Mouse (Mus musculus) spleen, postnatal 36 days (tissue): ENCODE data around the gene Pofut1.

ENCODE experiments used
- DNase-seq, 2 experiments: peaks; one replicate each; pipeline ENCODE4 v3.0.0; 2022; ENCODE audit warnings: low spot score in 2 of 2, mixed read lengths in 1 of 2

Pofut1 gene

GRCm38 (mm10) chr2:153241250-153242014 is at the start of gene Pofut1, which contains the start of gene Plagl2:
TSS of gene Pofut1 (plus strand) at chr2:153241533.
TSS of gene Plagl2 (minus strand) at chr2:153241426.
- peak; percentile 92 for DNase-seq

GRCm38 (mm10) chr2:153194255-153194654 is 47.1 kb upstream of the Pofut1 start:
- DNase-seq, result no peak

DNA sequence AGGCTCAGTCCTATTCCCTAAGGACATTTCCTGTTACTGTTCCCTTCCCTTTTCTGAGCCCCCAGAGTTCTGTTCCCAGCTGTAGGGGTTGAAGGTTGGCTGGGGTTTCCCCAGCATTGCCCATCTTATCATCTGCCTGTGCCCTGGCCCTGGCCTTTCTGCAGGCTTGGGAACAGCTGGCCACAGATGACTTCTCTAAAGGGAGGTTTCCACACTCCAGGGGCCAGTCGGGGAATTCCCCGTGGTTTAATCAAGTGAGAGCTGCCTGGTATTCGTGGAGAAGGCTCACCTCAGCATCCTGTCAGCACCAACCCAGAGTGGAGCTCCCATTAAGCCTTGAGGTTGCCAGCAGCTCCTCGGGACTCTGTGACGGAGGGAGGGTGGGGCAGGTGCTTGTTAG is 42.8 kb upstream of the Pofut1 start:
- DNase-seq, result no peak

DNA sequence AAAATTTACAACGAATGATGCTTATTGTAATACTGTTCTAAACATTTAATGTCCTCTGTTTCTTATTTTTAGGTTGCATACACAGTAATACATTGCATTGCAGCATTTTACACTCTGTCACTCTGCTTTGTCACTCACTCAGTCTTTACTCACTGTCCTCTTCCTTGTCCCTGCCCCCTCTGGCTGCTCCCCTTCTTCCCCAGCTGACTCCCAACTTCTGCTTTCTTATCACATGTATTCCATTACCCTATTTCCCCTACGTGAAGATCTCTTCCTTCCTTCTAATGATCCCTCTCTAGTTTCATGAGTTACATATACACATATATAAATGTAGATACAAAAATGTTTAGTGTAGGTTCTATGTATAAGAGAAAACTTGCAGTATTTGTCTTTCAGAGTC is 42.2 kb upstream of the Pofut1 start:
- DNase-seq, result no peak

GRCm38 (mm10) chr2:153202766-153203165 is 38.6 kb upstream of the Pofut1 start:
- DNase-seq, result no peak

- no peak for DNase-seq
Observed at GRCm38 (mm10) chr2:153208149-153208548, 33.2 kb upstream of the Pofut1 start.

DNA sequence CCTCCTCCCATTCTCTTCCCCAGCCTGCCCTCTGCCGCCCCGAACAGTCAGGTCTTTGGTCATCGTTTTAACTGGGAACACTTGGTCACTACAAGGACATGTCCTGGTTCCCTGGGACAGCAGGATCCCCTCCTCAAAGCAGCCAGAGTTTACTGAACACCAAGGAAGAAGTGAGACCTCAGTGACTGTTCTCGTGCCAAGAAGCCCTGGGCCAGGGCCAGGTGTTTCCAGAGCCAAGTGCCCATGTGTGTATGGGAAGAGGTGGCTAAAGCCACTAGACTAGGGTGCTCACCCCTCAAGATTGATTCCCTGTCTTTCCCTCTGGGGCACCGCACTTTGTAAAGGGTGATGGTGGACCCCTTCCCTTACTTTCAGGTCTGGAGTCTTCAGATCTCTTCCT is 32.0 kb upstream of the Pofut1 start:
- DNase-seq, result no peak

DNA sequence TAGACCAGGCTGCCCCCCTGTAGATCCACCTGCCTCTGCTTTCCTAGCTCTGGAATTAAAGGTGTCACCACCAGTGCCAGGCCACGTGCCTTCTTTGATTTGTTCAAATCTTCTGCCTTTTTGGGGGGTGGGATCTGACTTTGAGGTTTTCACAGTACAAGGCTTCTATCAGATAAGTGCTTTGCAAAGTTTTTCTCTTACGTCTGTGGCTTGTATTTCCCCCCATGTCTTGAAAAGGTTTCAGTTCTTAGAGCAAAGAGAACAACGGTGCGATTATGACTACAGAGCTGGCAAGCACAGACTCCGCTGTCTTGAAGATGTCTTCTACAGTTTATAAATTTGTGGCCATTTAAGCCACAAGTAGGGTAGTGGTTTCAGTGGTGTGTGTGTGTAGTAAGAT is 29.9 kb upstream of the Pofut1 start:
- DNase-seq, result no peak

DNA sequence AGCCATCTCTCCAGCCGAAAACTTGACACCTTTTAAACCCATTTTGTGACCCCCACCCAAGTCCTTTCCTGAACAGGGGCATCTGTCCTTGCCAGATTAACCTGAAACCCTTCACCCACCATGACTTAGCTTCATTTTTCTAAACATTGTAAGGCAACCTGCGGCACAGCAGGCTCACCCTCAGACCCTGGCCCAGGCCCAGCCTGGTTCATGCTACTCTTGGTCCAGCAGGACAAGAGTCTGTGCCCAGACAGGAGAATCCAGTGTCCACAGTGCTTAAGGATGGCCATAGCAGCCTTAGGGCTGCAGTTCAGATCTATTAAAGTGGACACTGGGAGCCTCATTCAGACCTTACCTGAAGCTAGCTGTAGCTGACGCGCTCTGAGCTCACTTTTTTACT is 28.0 kb upstream of the Pofut1 start:
- DNase-seq, result no peak

DNA sequence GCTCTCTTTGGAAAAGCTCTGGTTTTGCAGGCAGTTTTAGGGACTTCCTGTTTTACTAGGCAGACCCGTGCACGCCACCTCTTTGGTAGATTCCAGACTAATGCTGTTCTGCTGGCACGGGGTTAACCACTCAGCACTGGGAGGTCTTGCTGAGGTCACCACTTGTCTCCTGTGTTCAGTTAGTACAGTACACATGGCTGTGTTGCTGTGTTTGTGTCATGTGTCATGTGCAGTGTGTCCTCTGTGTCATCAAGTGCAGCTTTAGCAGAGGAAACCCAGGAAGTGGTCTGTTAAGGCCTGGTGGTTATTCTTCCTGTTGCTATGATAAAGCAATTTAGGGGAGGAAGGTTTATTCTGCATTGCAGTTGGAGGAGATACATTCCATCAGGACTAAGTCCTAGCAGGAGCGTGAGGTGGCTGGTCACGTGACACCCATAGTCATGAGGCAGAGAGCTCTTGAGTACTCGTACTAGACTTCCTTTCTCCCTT is 26.5 kb upstream of the Pofut1 start:
- DNase-seq, result peak; percentile 28 to 29

DNA sequence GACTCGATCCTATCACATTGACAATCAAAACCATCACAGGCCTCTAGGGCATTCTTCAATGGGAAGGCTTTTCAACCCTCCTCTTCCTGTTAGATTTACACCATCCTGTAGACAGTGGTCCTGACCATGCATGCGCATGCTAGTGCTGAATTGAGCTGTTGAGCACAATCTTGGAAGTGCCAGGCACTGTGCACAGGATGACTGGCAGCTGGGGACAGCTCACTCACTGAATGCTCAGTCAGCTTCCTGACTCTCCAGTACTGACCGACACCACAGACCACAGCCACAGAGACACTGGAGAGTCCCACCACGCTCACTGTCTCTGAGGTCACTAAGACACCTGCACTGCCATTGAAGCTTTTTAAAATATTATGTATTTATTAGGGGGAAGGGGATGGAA is 25.9 kb upstream of the Pofut1 start:
- no peak for DNase-seq

DNA sequence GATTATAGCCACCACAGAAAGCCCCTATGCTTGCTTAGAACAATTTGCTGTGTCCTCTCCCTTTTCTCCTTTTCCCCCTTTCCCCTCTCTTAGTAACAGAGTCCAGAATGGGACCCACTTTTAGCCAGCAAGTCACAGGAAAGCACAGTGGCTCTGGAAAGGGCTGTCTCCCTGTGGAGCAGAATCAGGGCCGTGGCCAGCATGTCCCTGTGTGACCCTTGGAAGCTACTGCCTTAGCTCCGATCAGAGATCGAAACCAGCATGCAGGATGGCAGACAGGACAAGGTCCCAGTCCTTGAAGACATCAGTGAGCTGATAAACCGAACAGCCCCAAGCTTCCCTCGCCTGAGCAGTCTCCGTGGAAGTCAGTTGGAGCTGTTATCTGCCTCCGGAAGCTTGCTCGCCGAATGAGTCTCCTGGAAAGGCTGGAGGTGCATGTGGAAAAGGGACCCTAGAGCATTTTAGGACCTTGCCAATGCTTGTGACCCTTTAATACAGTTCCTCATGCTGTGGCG is 23.4 kb upstream of the Pofut1 start:
- DNase-seq, result no peak

- DNase-seq, result no peak
Observed at GRCm38 (mm10) chr2:153218516-153218915, 22.8 kb upstream of the Pofut1 start.

DNA sequence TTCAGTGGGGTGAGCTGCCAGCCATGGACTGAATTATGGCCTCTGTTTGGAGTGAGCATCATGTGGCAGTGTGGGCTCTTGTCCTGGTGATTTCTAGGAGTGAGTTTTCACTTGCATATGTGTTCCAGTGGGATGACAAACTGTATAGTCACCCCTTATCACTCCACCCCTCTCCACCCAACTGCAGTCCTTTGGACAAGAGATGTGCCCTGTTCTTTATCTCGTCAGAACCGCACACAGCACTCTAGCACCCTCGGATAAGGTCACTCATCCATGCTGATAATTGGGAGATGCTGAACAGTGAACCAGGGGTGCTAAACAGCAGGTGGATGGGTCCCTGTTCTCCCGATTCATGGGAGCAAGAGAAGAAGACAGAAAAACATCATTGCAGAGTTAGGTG is 19.7 kb upstream of the Pofut1 start:
- DNase-seq, result peak in 1 of 2 experiments; percentile 27

GRCm38 (mm10) chr2:153222130-153222529 is 19.2 kb upstream of the Pofut1 start:
- DNase-seq, result no peak

DNA sequence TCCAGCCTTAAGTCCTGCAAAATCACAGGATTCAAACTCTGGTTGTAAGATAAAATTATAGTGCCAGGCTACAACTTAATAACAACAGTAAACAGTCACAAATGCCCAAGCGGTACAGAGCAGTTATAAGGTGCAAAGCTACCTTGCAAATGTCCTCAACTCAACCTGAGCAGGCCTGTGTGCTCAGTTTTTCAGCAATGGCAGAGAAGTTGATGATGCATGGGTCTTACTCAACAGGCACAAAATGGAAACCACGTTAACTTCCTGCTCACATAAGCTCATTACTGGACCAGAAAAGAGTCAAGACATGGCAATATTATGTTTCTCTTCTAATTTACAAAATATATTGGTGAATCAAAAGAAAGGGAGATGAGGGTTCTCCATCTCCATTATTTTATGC is 18.8 kb upstream of the Pofut1 start:
- DNase-seq, result no peak

- peak; percentile 65 for DNase-seq
Observed at GRCm38 (mm10) chr2:153224946-153225594, 16.3 kb upstream of the Pofut1 start, which contains the start of gene Tspyl3. TSS of gene Tspyl3 (minus strand) at chr2:153225441.

- no peak for DNase-seq
Observed at GRCm38 (mm10) chr2:153225595-153225953, 15.8 kb upstream of the Pofut1 start.

DNA sequence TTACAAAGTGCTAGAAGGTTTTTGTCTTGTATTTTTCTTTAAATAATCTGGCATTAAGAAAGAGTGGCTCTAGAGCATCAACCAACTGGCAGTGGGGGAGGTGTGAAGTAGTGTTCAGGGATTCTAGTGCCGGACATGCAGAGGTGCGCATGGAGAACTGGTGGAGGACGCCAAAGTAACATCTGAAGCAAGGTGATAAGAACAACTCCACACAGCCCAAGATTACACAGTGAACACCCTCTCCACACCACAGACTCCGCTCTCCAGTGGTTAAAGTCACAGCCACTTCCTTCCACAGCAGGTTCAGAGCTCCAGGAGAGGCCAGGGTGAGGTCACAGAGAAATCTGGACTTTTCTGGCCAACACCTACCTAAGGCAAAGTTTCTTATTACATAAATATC is 13.4 kb upstream of the Pofut1 start:
- peak; percentile 14 to 28 for DNase-seq

- no peak for DNase-seq
Observed at GRCm38 (mm10) chr2:153228523-153228922, 12.8 kb upstream of the Pofut1 start.

DNA sequence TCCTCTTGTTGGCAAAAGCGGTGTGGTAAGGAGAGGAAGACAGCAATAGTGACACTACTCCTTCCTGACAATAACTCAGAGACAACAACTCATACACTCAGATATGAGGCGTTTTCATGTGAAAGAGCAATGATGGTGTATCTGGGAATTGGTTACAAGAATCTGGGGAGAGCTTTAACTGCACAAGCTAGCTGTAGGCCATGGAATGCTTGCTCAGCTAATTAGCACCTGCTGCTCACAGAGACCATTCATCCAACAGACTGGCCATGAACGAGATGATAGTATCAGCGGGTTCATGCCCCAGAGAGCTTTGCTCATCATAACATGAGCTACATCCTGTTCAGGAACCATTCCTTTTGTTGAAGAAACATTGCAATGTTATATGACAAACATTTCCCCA is 4.1 kb upstream of the Pofut1 start:
- DNase-seq, result no peak

DNA sequence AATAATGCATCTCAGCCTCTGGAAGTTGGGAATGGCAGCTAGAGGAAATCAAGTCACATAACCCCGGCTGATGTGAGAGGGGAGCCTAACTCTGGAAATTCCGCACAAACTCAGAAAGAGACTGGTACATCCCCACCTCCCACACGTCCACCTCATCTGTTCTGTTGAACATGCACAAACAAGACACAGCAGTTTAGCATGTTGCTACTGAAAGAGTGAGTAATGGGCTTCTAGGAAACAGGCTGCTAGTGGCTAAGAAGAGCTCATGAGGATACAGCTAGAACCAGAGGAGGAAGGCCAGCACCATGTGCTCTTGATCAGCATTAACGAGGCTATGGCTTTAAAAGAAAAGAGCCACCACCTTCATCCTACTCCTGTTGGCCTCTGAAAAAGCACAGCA is 3.4 kb upstream of the Pofut1 start:
- DNase-seq, result no peak

- DNase-seq, result no peak
Observed at GRCm38 (mm10) chr2:153238406-153238805, 2.9 kb upstream of the Pofut1 start.
